Mouse (Mus musculus) small intestine, adult 2 months (tissue): ENCODE data around the gene Slc35a5. TPM values are rescaled to one million over a fixed set of nuclear protein-coding genes. Genes with fewer than 3 reads are reported as not detected.

ENCODE experiments used
- H3K27ac ChIP-seq: fragments of 200-500 bp; 2 replicates; pipeline ENCODE4 v1.5.1; 2012; ENCODE audit warnings: low read depth, low read length, control low read depth, inconsistent platforms; ENCODE audit not compliant: insufficient read depth
- H3K27me3 ChIP-seq: fragments of 200-500 bp; 2 replicates; pipeline ENCODE4 v1.6.1; 2012; ENCODE audit warnings: mild to moderate bottlenecking, moderate library complexity, low read length, inconsistent platforms; ENCODE audit not compliant: control insufficient read depth, insufficient read depth
- H3K36me3 ChIP-seq: fragments of 200-500 bp; 2 replicates; pipeline ENCODE4 v1.6.1; 2012; ENCODE audit warnings: mild to moderate bottlenecking, low read length, control low read depth, inconsistent platforms; ENCODE audit not compliant: control insufficient read depth, insufficient read depth
- H3K4me1 ChIP-seq: fragments of 200-500 bp; 2 replicates; pipeline ENCODE4 v1.6.1; 2012; ENCODE audit warnings: low read length, inconsistent platforms, mixed read lengths; ENCODE audit not compliant: control insufficient read depth, insufficient read depth, insufficient read length
- H3K4me3 ChIP-seq: fragments of 200-500 bp; 2 replicates; pipeline ENCODE4 v1.5.1; 2012; ENCODE audit warnings: low read depth, mild to moderate bottlenecking, control low read depth, inconsistent platforms, low read length, moderate library complexity
- CTCF ChIP-seq: fragments of 200-500 bp; IDR thresholded peaks from 2 replicates; pipeline ENCODE4 v1.5.1; 2012; ENCODE audit warnings: low read depth, mild to moderate bottlenecking, control low read depth, inconsistent platforms, low read length, moderate library complexity, mixed read lengths; ENCODE audit not compliant: insufficient replicate concordance, insufficient read length; ENCODE audit errors: extremely low read depth
- POLR2A ChIP-seq: fragments of 200-500 bp; IDR thresholded peaks from 2 replicates; pipeline ENCODE4 v1.6.1; 2012; ENCODE audit warnings: low read depth, mild to moderate bottlenecking, control low read depth, inconsistent platforms, low read length, moderate library complexity
- WGBS: fragments of 180-500 bp; shearing (Covaris S2); methylation state at CpG from one replicate; pipeline ENCODE4 v1.1.7; 2018; 5-methylcytosine and 5-hydroxymethylcytosine counted together
- polyA plus RNA-seq: library from polyadenylated mRNA; depleted of rRNA; stranded (reverse); fragments of >200 nt; gene quantifications from 2 replicates; pipeline ENCODE4 v1.2.3, GENCODE M21; 2012; rRNA removed

Slc35a5 gene
- polyA plus RNA-seq, 1 experiment: 11.4 TPM

GRCm38 (mm10) chr16:45095561-45096482 lies 62.7 kb downstream of the Slc35a5 start:
- 87% methylated on average over 26 of the region's 26 CpGs for WGBS
- Histone ChIP-seq H3K27ac (no peak overlapping the region), H3K4me3 (no peak overlapping the region), H3K4me1 (no peaks in the 10 kb centered on the region), H3K36me3 (no peaks in the 10 kb centered on the region), H3K27me3 (no peaks in the 10 kb centered on the region)
- TF ChIP-seq POLR2A: no peak
- TF ChIP-seq CTCF: no peak

GRCm38 (mm10) chr16:45095030-45095429 lies 63.5 kb downstream of the Slc35a5 start:
- Histone ChIP-seq H3K36me3 (no peaks in the 10 kb centered on the region), H3K27ac (no peak overlapping the region), H3K27me3 (no peaks in the 10 kb centered on the region), H3K4me3 (peak overlapping the region; percentile 3; the same call in 1 of the 2 replicates), H3K4me1 (no peaks in the 10 kb centered on the region)
- TF ChIP-seq POLR2A: no peak
- no peak for TF ChIP-seq CTCF
- 87% methylated on average over 13 of the region's 13 CpGs for WGBS

GRCm38 (mm10) chr16:45094136-45094756 lies 64.3 kb downstream of the Slc35a5 start:
- Histone ChIP-seq H3K27me3 (no peaks in the 10 kb centered on the region), H3K36me3 (no peaks in the 10 kb centered on the region), H3K4me1 (no peaks in the 10 kb centered on the region), H3K27ac (no peak overlapping the region), H3K4me3 (peak overlapping the region; percentile 38)
- 6% methylated on average over 9 of the region's 9 CpGs for WGBS
- no peak for TF ChIP-seq POLR2A

GRCm38 (mm10) chr16:45093137-45093731 lies 65.3 kb downstream of the Slc35a5 start, which contains the start of gene Ccdc80:
Gene Ccdc80, plus strand, starts transcription at chr16:45093402.
- no peak for TF ChIP-seq POLR2A
- TF ChIP-seq CTCF: no peak
- WGBS: 20% methylated on average over 6 of the region's 6 CpGs
- Histone ChIP-seq H3K27me3 (no peaks in the 10 kb centered on the region), H3K27ac (no peak within 1 kb of the TSS), H3K4me1 (no peaks in the 10 kb centered on the region), H3K4me3 (peak within 1 kb of the TSS; percentile 38), H3K36me3 (no peaks in the 10 kb centered on the region)

GRCm38 (mm10) chr16:45090005-45090404 lies 68.5 kb downstream of the Slc35a5 start:
- Histone ChIP-seq H3K4me3 (no peak overlapping the region), H3K36me3 (no peaks in the 10 kb centered on the region), H3K4me1 (no peaks in the 10 kb centered on the region), H3K27me3 (no peaks in the 10 kb centered on the region), H3K27ac (no peak overlapping the region)
- TF ChIP-seq CTCF (peak; percentile 78; the same call in 1 of the 2 replicates), POLR2A (no peak)
- WGBS: 11% methylated on average over 10 of the region's 10 CpGs

Other genes starting within 250 kb of the Slc35a5 start
- gene Cd200r3, start 215.0 kb downstream of the Slc35a5 start, polyA plus RNA-seq: not detected in 2 replicates
- 2.2 and 3.3 TPM in 2 replicates for gene Ccdc80, start 65.3 kb downstream of the Slc35a5 start, polyA plus RNA-seq
- gene Atg3, start 79 bp upstream of the Slc35a5 start, polyA plus RNA-seq: 12.8 and 27.0 TPM in 2 replicates
- gene Btla, start 65.6 kb upstream of the Slc35a5 start, polyA plus RNA-seq: 0.34 and 0.86 TPM in 2 replicates